Mouse (Mus musculus): ENCODE measurements around the gene Gm498. TPM values are rescaled to one million over a fixed set of nuclear protein-coding genes. Genes with fewer than 3 reads are reported as not detected.

Gene Gm498
- polyA plus RNA-seq, 1 experiment from 2014 or later, result not detected

DNA sequence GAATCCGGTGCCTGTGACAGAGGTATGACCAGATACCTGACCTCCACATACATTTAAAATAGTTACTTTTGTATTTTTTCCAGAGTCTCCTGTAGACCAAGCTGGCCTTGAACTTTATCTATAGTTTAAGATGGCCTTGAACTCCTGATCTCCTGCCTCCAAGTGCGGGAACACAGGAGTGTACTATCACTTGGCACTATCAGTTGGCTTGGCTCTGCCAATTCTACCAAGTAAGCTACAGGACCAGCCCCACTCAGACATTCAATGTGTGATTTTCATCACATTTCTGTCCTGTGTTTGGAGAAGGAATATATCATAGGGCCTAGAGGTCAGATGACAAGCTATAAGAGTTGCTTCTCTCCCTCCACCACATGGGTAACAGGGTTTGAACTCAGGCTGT is 32.3 kb upstream of the Gm498 start:
- ATAC-seq (replicated peaks; ENCODE audit: low FRiP score), result no peak
- 82% methylated on average over 2 of the region's 2 CpGs for WGBS
- no peaks in the 10 kb centered on the region for H3K9me3 ChIP-seq (replicated peaks)
- H3K4me3 ChIP-seq (replicated peaks), result no peak overlapping the region
- no peak overlapping the region for H3K4me2 ChIP-seq
- H3K27me3 ChIP-seq, result no peaks in the 10 kb centered on the region
- H3K4me1 ChIP-seq, result peaks cover 27% of the 10 kb centered on the region
- peaks cover 27% of the 10 kb centered on the region for H3K36me3 ChIP-seq
- H3K9ac ChIP-seq, result no peak overlapping the region
- H3K27ac ChIP-seq, result no peak overlapping the region

DNA sequence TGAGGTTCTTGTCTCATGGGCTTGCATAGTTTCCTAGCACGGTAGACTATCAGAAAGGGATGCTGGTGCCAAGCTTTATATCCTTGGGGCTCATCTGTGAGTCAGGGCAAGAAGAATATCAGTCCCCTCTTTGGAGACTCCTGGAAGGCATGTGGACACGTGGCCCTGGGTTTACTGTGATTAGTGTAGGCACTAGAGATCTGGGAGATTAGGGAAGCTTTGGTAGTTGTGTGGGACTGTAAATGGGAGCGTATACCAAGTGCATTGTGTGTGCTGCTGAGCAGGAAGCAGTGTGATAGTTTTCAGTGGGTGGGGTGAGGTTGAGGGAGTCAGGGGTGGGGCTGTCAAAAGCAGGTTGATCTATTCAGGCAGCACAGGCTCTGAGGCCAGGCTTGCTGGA is 31.7 kb upstream of the Gm498 start:
- Histone ChIP-seq H3K4me3 (replicated peaks) (no peak overlapping the region), H3K27me3 (no peaks in the 10 kb centered on the region), H3K4me2 (no peak overlapping the region), H3K4me1 (peaks cover 26% of the 10 kb centered on the region), H3K27ac (no peak overlapping the region), H3K9ac (no peak overlapping the region), H3K36me3 (peaks cover 34% of the 10 kb centered on the region), H3K9me3 (replicated peaks) (no peaks in the 10 kb centered on the region)
- no peak for ATAC-seq (replicated peaks; ENCODE audit: low FRiP score)
- 64% methylated on average over 3 of the region's 3 CpGs for WGBS

DNA sequence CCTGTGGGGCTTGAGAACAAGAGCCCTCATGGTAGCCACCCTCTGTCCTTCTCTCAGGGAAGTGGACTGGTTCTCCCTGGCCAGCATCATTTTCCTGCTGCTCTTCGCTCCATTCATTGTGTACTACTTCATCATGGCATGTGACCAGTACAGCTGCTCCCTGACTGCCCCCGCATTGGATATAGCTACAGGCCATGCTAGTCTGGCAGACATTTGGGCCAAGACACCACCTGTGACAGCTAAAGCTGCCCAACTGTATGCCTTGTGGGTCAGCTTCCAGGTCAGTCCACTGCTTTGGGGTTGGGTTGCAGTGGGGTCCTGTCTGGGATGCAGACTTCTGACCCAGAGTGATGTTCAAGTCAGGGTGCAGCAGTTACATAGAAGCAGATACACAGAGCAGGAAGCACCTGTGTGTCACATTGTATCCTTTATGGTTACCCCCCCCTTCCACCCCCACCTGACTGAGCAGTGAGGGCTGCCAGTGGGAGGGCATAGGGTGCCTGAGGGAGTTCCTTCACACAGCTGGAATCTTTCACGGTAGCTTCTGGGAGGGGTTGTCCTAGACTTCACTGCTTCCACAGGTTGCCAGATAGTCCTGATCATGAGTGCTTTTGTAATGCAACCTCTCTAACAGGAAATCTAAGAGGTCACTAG is 28.8 kb upstream of the Gm498 start:
- no peak for ATAC-seq (replicated peaks; ENCODE audit: low FRiP score)
- Histone ChIP-seq H3K27ac (no peak overlapping the region), H3K4me2 (no peak overlapping the region), H3K9me3 (replicated peaks) (no peaks in the 10 kb centered on the region), H3K27me3 (no peaks in the 10 kb centered on the region), H3K4me3 (replicated peaks) (no peak overlapping the region), H3K36me3 (peaks cover 62% of the 10 kb centered on the region), H3K9ac (no peak overlapping the region), H3K4me1 (peaks cover 14% of the 10 kb centered on the region)
- WGBS, result 81% methylated on average over 3 of the region's 3 CpGs

DNA sequence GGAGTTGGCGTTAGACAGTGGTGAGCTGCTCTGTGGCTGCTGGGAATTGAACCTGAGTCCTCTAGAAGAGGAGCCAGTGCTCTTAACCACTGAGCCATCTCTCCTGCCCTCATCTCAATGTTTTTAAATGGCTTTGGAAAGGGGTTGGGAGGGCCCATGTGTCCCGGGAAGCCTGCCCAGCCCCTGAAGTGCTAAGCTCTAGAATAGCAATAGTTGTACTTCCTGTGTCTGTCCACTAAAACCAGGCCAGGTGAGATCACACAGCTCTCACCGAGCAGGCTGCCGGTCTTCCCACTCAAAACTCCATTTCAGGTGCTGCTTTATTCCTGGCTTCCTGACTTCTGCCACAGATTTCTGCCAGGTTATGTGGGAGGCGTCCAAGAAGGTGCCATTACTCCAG is 26.5 kb upstream of the Gm498 start:
- no peaks in the 10 kb centered on the region for H3K9me3 ChIP-seq (replicated peaks)
- H3K36me3 ChIP-seq, result peaks cover 85% of the 10 kb centered on the region
- no peak overlapping the region for H3K9ac ChIP-seq
- peaks cover 6% of the 10 kb centered on the region; the same call in 1 of the 2 replicates for H3K4me1 ChIP-seq
- H3K27ac ChIP-seq, result no peak overlapping the region
- no peak overlapping the region for H3K4me2 ChIP-seq
- ATAC-seq (replicated peaks; ENCODE audit: low FRiP score), result no peak
- H3K4me3 ChIP-seq (replicated peaks), result no peak overlapping the region
- 97% methylated on average over 5 of the region's 5 CpGs for WGBS
- H3K27me3 ChIP-seq, result no peaks in the 10 kb centered on the region

DNA sequence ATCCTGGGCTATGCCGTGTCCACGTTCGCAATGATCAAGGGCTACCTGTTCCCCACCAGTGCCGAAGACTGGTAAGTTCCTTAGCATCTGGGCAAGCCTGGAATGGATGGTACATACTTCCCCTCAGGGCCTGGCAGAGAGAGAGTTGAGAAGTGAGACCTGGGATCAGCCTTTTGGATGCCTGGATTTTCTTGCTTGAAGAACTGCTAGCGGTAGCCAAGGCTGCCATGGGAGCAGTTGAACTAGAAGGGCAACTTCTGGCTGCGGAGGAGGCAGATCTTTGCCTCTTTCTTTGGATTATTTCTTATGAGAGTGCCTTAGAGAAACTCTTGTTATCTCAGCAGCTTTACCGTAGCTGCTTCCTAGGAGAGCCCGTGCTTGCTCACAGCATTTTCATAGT is 25.3 kb upstream of the Gm498 start:
- Histone ChIP-seq H3K9me3 (replicated peaks) (no peaks in the 10 kb centered on the region), H3K9ac (no peak overlapping the region), H3K27me3 (no peaks in the 10 kb centered on the region), H3K4me1 (no peaks in the 10 kb centered on the region), H3K27ac (no peak overlapping the region), H3K36me3 (peaks cover 96% of the 10 kb centered on the region), H3K4me2 (no peak overlapping the region), H3K4me3 (replicated peaks) (no peak overlapping the region)
- ATAC-seq (replicated peaks; ENCODE audit: low FRiP score), result no peak
- 96% methylated on average over 8 of the region's 8 CpGs for WGBS

DNA sequence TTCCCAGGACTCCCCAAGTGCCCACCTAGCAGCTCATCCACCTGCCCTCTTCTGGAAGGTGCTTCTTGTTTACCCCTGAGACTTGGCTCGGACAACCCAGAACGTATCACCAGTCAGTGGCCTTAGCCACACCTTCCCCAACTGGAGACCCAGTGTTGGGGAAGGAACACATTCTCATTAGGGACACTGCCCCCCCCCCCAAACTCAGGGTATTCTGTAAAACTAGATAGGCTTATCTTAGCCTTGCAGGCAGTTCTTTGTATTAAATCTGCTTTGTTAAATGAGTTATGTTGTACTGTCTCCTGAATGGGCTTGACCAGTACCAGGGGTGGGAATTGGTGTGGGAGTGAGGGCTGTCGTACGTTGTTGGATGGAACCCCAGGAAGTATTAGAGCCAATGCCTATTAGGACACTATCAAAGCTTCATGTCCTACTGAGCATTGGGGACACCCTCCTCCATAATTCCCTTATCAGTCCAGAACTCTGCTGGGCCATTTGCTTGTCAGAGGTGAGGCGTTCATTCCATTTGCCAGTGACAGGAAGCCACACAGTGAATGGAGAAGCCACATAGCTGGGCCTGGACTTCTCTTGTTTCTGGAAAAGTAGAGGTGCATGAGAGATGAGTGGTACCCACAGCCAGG is 18.4 kb upstream of the Gm498 start:
- no peak overlapping the region for H3K4me3 ChIP-seq (replicated peaks)
- ATAC-seq (replicated peaks; ENCODE audit: low FRiP score), result no peak
- no peak overlapping the region for H3K9ac ChIP-seq
- no peaks in the 10 kb centered on the region for H3K4me1 ChIP-seq
- 87% methylated on average over 5 of the region's 5 CpGs for WGBS
- no peak overlapping the region for H3K4me2 ChIP-seq
- peaks cover 58% of the 10 kb centered on the region for H3K36me3 ChIP-seq
- H3K27ac ChIP-seq, result no peak overlapping the region
- no peaks in the 10 kb centered on the region for H3K27me3 ChIP-seq
- H3K9me3 ChIP-seq (replicated peaks), result no peaks in the 10 kb centered on the region

DNA sequence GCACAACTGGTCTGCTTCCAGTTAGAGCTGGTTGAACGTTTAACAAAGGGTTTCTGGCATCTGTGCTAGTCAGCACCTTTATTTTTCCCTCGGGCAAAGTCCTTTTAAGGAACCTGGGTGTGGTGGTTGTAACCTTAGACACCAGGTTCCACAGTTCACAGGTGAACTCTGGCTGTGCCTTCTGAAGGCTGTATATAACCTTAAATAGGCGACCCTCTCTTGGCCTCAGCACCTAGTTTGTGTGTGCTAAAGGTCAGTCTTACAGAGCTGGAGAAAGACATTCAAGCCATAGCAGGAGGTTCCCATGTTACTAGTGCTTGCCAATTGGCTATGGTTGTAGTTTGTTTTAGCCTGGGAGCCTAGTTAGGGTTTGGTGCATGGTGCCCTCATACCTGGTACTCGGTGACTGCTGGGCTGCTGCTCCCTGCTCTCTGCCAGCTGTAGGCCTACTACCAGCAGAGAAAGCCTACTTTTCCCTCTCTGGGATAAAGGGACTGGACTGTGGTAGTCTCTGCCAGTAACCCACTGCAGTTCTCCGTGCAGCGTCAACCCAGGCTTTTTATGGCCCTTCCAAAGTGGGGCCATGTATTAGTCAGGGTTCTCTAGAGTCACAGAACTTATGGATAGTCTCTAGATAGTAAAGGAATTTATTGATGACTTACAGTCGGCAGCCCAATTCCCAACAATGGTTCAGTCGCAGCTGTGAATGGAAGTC is 17.7 kb upstream of the Gm498 start:
- Histone ChIP-seq H3K27me3 (no peaks in the 10 kb centered on the region), H3K9me3 (replicated peaks) (no peaks in the 10 kb centered on the region), H3K4me3 (replicated peaks) (no peak overlapping the region), H3K4me1 (no peaks in the 10 kb centered on the region), H3K27ac (no peak overlapping the region), H3K4me2 (no peak overlapping the region), H3K9ac (no peak overlapping the region), H3K36me3 (peaks cover 52% of the 10 kb centered on the region)
- no peak for ATAC-seq (replicated peaks; ENCODE audit: low FRiP score)
- 88% methylated on average over 6 of the region's 8 CpGs for WGBS

DNA sequence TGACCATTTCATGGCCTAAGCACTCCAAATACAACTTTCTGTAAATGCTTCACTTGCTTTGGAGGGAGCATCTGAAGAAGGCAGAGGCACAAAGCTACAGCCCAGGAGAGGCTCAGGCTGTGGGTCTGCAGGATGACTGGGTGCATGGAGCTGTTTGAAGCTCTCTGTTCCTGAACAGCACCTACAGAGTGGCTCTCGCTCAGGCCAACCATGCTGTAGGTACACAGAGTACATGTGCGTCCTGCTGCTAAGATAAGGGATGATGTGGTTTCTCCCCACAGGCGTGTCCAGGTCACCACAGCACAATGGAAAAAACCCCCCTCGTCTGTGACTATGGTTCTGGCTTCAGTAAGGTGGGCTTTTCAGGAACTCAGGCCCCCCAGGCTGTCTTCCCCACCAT is 2.2 kb downstream of the Gm498 start:
- no peak for ATAC-seq (replicated peaks; ENCODE audit: low FRiP score)
- Histone ChIP-seq H3K9ac (no peak overlapping the region), H3K27ac (no peak overlapping the region), H3K27me3 (no peaks in the 10 kb centered on the region), H3K4me3 (replicated peaks) (no peak overlapping the region), H3K4me2 (no peak overlapping the region), H3K9me3 (replicated peaks) (no peaks in the 10 kb centered on the region), H3K4me1 (no peaks in the 10 kb centered on the region), H3K36me3 (no peaks in the 10 kb centered on the region)
- WGBS, result 82% methylated on average over 4 of the region's 4 CpGs

DNA sequence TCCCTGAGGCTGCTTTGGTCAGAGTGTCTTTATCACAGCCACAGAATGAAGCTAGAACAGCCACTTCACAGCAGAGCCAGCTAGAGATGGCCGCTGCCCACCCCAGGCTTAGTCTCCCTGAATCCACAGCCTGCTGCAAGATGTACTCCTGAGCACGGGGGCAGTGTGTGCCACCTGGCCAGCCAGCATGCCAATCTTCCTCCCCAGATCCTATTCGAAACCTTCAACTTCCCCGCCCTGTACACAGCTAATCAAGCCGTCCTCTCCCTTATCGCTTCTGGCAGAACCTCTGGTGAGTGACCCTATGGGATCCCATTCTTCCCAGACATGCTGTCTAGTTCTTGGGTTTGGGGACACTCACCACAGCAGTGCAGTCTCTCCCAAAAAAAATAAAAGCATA is 17.1 kb downstream of the Gm498 start:
- ATAC-seq (replicated peaks; ENCODE audit: low FRiP score), result no peak
- no peak overlapping the region for H3K27ac ChIP-seq

DNA sequence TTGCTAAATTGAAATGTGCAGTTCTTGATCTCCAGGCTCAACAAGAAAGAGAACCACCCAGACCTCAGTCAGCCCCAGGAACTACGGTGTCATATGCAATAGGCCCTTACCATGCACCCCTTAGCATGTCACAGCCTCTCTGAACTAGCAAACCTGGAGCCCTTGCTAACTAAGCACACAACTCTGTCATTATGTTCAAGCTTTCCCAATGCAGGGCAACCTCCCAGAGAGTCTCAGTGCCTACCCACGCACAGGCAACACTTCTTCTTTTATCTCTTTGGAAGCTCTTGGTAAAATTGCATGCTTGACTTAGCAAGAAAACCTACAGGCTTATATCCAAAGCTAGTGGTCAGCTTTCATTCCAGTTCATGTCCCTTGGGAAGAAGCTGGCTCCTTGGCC is 24.5 kb downstream of the Gm498 start:
- H3K27me3 ChIP-seq, result no peaks in the 10 kb centered on the region; the same call in 1 of the 2 replicates
- no peak overlapping the region for H3K4me3 ChIP-seq (replicated peaks)
- no peaks in the 10 kb centered on the region for H3K9me3 ChIP-seq (replicated peaks)
- H3K9ac ChIP-seq, result no peak overlapping the region
- 70% methylated on average over 2 of the region's 2 CpGs for WGBS
- no peaks in the 10 kb centered on the region for H3K4me1 ChIP-seq
- H3K27ac ChIP-seq, result no peak overlapping the region
- no peak overlapping the region for H3K4me2 ChIP-seq
- no peak for ATAC-seq (replicated peaks; ENCODE audit: low FRiP score)
- H3K36me3 ChIP-seq, result no peaks in the 10 kb centered on the region

More for the DNA sequence above, 17.1 kb downstream of the Gm498 start:
- no peak overlapping the region for H3K4me2 ChIP-seq
- no peak overlapping the region for H3K9ac ChIP-seq
- 78% methylated on average over 6 of the region's 6 CpGs for WGBS
- 0 out of 2 replicates have a peak, but pooled peaks cover 3% of the 10 kb centered on the region for H3K4me1 ChIP-seq
- no peaks in the 10 kb centered on the region for H3K27me3 ChIP-seq
- H3K9me3 ChIP-seq (replicated peaks), result no peaks in the 10 kb centered on the region
- H3K36me3 ChIP-seq, result no peaks in the 10 kb centered on the region
- no peak overlapping the region for H3K4me3 ChIP-seq (replicated peaks)

DNA sequence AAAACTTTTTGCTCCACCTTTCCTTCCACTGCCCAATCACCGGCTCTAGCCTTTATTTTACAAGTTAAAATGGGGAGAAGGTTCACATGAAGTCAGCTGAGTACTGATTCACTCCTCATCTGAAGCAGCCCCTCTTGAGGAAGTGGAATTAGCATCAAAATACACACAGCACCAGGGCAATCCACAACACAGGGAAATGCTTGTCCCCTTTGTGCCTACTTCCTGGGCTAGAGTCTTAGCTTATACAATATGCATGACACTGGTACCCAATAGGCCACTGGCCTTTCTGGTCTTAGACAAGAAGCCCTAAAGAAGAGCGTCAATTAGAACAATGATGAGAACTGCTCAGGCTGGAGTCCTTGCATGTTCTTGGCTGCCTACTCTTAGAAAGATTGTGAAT is 25.7 kb downstream of the Gm498 start:
- Histone ChIP-seq H3K9ac (no peak overlapping the region), H3K4me3 (replicated peaks) (no peak overlapping the region), H3K27ac (no peak overlapping the region), H3K4me1 (no peaks in the 10 kb centered on the region), H3K27me3 (no peaks in the 10 kb centered on the region; the same call in 1 of the 2 replicates), H3K4me2 (no peak overlapping the region), H3K36me3 (no peaks in the 10 kb centered on the region), H3K9me3 (replicated peaks) (no peaks in the 10 kb centered on the region)
- ATAC-seq (replicated peaks; ENCODE audit: low FRiP score), result no peak
- 71% methylated on average over 2 of the region's 2 CpGs for WGBS

DNA sequence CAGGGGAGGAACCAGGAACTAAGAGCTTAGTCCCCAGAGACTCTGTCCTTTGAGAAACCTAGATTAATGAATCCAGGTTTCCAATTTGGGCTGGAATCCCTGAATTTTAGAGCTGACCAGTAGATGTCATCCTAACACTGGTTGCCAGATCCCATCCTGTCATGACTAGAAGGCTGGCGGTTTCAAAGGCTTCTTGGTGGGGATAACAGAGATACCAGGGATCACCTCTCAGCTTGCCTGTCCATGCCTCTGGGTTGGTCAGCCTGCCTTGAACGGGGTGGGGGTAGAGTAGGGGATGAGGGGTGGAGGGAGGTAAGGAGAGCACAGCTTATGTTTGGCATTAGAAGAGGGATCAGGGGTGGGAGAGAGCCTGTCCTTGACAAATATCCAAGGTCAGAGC is 34.0 kb downstream of the Gm498 start:
- Histone ChIP-seq H3K27me3 (no peaks in the 10 kb centered on the region), H3K4me3 (replicated peaks) (no peak overlapping the region), H3K4me2 (no peak overlapping the region), H3K36me3 (no peaks in the 10 kb centered on the region), H3K27ac (no peak overlapping the region), H3K9me3 (replicated peaks) (no peaks in the 10 kb centered on the region), H3K4me1 (no peaks in the 10 kb centered on the region), H3K9ac (no peak overlapping the region)
- no peak for ATAC-seq (replicated peaks; ENCODE audit: low FRiP score)
- WGBS, result 21% methylated on average over 2 of the region's 2 CpGs

All from kidney, embryonic 15.5 days (tissue).